Mouse (Mus musculus): ENCODE measurements around the gene Psd4. TPM values are rescaled to one million over a fixed set of nuclear protein-coding genes. Genes with fewer than 3 reads are reported as not detected.

The Psd4 gene
- polyA plus RNA-seq, 1 experiment from 2014 or later = 5.4 TPM

DNA sequence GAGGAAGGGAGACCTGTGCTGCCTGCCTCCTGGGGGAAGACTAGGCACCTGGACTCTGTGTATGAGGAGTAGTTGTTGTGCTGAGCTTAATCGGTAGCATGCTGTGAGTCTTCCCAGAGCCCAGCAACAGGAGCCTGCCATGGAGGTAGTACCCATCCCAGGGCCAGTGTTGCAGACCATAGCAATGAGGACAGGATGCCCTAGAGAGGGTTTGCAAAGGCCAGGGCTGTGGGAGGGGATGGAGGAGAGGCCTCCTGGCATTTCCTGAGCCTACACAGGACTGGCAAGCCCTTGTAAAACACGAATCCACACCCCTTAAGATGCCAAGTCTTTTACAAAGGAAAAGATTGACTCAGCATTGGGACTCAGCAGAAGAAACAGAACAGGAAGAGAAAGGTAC lies 49.7 kb downstream of the Psd4 start:
- H3K4me2 ChIP-seq (replicated peaks) = no peak overlapping the region
- WGBS = 7% methylated on average over 2 of the region's 2 CpGs
- H3K4me1 ChIP-seq = peaks cover 11% of the 10 kb centered on the region
- H3K36me3 ChIP-seq = no peaks in the 10 kb centered on the region
- H3K9ac ChIP-seq = no peak overlapping the region
- no peak overlapping the region for H3K27ac ChIP-seq (replicated peaks)
- no peak overlapping the region for H3K4me3 ChIP-seq (replicated peaks)
- H3K27me3 ChIP-seq = no peaks in the 10 kb centered on the region
- no peaks in the 10 kb centered on the region for H3K9me3 ChIP-seq (replicated peaks)
- ATAC-seq (ENCODE audit: insufficient number of reproducible peaks, low FRiP score, low TSS enrichment, low read depth) = no peak

- Histone ChIP-seq H3K27ac (replicated peaks) (no peak overlapping the region), H3K27me3 (no peaks in the 10 kb centered on the region), H3K4me2 (replicated peaks) (no peak overlapping the region), H3K9ac (no peak overlapping the region), H3K36me3 (no peaks in the 10 kb centered on the region), H3K4me3 (replicated peaks) (no peak overlapping the region), H3K4me1 (peaks cover 11% of the 10 kb centered on the region), H3K9me3 (replicated peaks) (no peaks in the 10 kb centered on the region)
- WGBS = 94% methylated on average over 4 of the region's 4 CpGs
- no peak for ATAC-seq (ENCODE audit: insufficient number of reproducible peaks, low FRiP score, low TSS enrichment, low read depth)
These were observed 50.2 kb downstream of the Psd4 start for GRCm38 (mm10) chr2:24417564-24417963.

DNA sequence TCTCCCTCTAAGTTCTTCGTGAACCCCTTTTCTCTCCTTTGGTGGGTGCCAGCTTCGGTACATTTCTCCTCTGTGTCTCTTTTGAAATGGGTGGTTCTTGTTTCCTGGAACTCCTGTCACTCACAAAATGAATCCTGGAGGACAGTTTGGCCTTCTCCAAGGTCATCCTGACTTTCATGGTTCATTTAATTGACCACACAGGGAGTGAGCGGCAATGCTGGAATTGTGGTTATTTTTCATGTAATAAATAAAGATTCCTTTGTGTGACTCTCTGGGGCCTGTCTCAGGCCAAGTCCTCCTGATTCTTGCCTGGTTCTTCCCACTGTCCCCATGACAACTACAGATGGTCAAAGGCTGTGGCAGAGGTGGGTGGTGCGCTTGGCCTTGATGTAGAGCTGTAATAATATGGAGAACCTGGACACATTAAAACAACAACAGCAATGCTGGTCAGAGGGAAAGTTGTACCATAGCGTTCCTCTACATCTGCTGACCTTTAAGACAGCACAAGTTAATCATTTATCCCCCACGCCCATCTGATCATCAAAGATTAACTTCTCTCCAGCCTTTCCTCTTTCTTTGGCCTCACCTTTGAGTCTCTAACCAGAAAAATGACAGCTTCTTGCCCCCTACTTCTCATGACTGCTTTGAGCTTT lies 54.0 kb downstream of the Psd4 start:
- H3K4me2 ChIP-seq (replicated peaks) = no peak overlapping the region
- no peak overlapping the region for H3K9ac ChIP-seq
- H3K4me3 ChIP-seq (replicated peaks) = no peak overlapping the region
- no peaks in the 10 kb centered on the region for H3K9me3 ChIP-seq (replicated peaks)
- H3K27ac ChIP-seq (replicated peaks) = no peak overlapping the region
- 92% methylated on average over 6 of the region's 6 CpGs for WGBS
- H3K4me1 ChIP-seq = peaks cover 9% of the 10 kb centered on the region
- ATAC-seq (ENCODE audit: insufficient number of reproducible peaks, low FRiP score, low TSS enrichment, low read depth) = no peak
- H3K36me3 ChIP-seq = no peaks in the 10 kb centered on the region
- H3K27me3 ChIP-seq = no peaks in the 10 kb centered on the region

- no peak overlapping the region for H3K4me2 ChIP-seq (replicated peaks)
- H3K27ac ChIP-seq (replicated peaks) = no peak overlapping the region
- WGBS = 62% methylated on average over 3 of the region's 3 CpGs
- H3K4me3 ChIP-seq (replicated peaks) = no peak overlapping the region
- no peaks in the 10 kb centered on the region for H3K9me3 ChIP-seq (replicated peaks)
- no peaks in the 10 kb centered on the region for H3K27me3 ChIP-seq
- H3K4me1 ChIP-seq = no peaks in the 10 kb centered on the region
- ATAC-seq (ENCODE audit: insufficient number of reproducible peaks, low FRiP score, low TSS enrichment, low read depth) = no peak
- no peak overlapping the region for H3K9ac ChIP-seq
- H3K36me3 ChIP-seq = no peaks in the 10 kb centered on the region
These were observed 55.4 kb downstream of the Psd4 start for GRCm38 (mm10) chr2:24422815-24423214.

DNA sequence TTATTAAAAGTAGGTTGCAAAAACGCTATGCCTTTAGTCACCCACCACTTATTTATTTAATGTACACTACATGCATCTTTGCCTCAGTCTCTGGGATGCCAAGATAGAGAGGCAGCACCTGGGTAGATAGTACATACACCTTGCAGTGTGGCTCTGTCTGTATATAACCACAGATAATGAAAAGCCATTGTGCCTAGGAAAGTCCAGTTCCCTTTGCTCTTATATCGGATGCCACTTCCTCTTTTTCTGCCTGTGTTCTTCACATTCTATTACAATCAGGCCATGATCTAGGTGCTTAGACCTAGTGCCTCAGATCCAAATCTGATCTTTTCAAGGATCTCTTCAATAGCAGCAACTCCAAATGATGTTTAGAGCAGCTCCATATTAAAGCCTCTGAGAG lies 58.2 kb downstream of the Psd4 start:
- no peak overlapping the region for H3K9ac ChIP-seq
- H3K36me3 ChIP-seq = no peaks in the 10 kb centered on the region
- H3K27me3 ChIP-seq = no peaks in the 10 kb centered on the region
- no peak overlapping the region for H3K4me3 ChIP-seq (replicated peaks)
- H3K27ac ChIP-seq (replicated peaks) = no peak overlapping the region
- no peaks in the 10 kb centered on the region for H3K4me1 ChIP-seq
- no peak overlapping the region for H3K4me2 ChIP-seq (replicated peaks)
- H3K9me3 ChIP-seq (replicated peaks) = no peaks in the 10 kb centered on the region
- 78% methylated on average over 2 of the region's 2 CpGs for WGBS
- no peak for ATAC-seq (ENCODE audit: insufficient number of reproducible peaks, low FRiP score, low TSS enrichment, low read depth)

DNA sequence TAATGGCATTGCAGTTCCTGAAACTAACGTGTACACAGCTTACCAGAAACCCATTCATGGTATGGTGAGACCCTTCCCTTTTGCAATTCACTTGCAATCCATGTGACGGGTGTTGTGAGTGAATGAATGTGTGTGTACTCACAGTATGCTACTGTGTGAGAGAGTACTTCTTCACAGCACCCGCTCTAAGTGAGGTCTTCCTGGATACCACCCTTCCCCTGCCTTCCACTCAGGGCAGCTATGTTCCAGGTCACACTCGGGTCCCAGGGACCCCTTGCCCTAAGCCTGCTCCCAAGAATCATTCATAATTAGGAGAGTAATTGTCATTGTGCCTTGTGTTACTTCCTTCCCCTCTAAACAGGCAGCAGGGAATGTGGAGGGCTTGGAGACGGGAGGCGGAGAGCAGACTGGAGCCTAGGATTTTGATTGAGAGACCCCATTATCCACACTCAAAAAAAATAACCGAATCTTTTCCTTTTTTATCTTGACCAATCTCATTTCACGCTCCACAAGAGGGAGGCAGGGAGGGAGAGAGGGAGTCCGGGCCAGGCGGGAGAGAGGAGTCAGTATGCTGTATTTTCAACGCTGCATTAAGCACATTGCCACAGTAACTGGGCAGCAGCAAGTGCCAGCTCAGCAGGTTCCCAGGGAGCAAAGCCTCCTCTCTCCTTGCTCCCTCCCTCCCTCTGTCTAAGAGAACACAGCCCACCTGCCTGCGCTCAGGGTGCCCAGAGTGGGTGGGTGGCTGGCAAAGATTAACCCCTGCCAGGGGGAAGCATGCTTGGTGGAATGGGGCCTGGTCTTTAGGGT lies 60.7 kb downstream of the Psd4 start:
- Histone ChIP-seq H3K27ac (replicated peaks) (no peak overlapping the region), H3K9me3 (replicated peaks) (no peaks in the 10 kb centered on the region), H3K4me3 (replicated peaks) (no peak overlapping the region), H3K27me3 (no peaks in the 10 kb centered on the region), H3K4me1 (no peaks in the 10 kb centered on the region), H3K36me3 (no peaks in the 10 kb centered on the region), H3K4me2 (replicated peaks) (no peak overlapping the region), H3K9ac (no peak overlapping the region)
- 35% methylated on average over 12 of the region's 12 CpGs for WGBS
- ATAC-seq (ENCODE audit: insufficient number of reproducible peaks, low FRiP score, low TSS enrichment, low read depth) = no peak

DNA sequence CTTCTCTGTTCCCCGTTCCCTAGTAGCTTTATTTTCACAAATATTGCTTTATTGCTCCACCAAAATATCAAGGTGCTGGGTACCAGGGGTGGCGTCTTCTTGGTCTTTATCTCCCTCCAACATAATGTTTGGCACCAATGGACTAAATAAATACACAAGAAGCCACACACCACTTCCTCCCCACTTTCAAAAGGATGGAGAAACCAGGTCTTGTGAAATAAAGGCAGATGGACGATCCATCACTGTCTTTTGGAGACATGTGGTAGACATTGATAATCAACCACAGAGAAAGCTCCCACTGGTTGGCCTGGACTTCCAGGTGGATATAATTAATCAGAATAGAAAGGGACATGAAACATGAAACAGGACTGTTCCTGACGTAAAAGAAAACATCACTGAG lies 62.4 kb downstream of the Psd4 start:
- H3K4me3 ChIP-seq (replicated peaks) = no peak overlapping the region
- no peaks in the 10 kb centered on the region for H3K27me3 ChIP-seq
- no peaks in the 10 kb centered on the region for H3K4me1 ChIP-seq
- no peak overlapping the region for H3K4me2 ChIP-seq (replicated peaks)
- WGBS = 73% methylated on average over 4 of the region's 4 CpGs
- ATAC-seq (ENCODE audit: insufficient number of reproducible peaks, low FRiP score, low TSS enrichment, low read depth) = no peak
- H3K27ac ChIP-seq (replicated peaks) = no peak overlapping the region
- H3K9me3 ChIP-seq (replicated peaks) = no peaks in the 10 kb centered on the region
- no peaks in the 10 kb centered on the region for H3K36me3 ChIP-seq
- no peak overlapping the region for H3K9ac ChIP-seq

GRCm38 (mm10) chr2:24434670-24435069 lies 67.3 kb downstream of the Psd4 start:
- no peaks in the 10 kb centered on the region for H3K36me3 ChIP-seq
- no peak for ATAC-seq (ENCODE audit: insufficient number of reproducible peaks, low FRiP score, low TSS enrichment, low read depth)
- H3K27ac ChIP-seq (replicated peaks) = no peak overlapping the region
- H3K4me1 ChIP-seq = no peaks in the 10 kb centered on the region
- no peaks in the 10 kb centered on the region for H3K9me3 ChIP-seq (replicated peaks)
- no peak overlapping the region for H3K4me3 ChIP-seq (replicated peaks)
- WGBS = 77% methylated on average over 2 of the region's 2 CpGs
- H3K4me2 ChIP-seq (replicated peaks) = no peak overlapping the region
- H3K27me3 ChIP-seq = no peaks in the 10 kb centered on the region
- no peak overlapping the region for H3K9ac ChIP-seq

DNA sequence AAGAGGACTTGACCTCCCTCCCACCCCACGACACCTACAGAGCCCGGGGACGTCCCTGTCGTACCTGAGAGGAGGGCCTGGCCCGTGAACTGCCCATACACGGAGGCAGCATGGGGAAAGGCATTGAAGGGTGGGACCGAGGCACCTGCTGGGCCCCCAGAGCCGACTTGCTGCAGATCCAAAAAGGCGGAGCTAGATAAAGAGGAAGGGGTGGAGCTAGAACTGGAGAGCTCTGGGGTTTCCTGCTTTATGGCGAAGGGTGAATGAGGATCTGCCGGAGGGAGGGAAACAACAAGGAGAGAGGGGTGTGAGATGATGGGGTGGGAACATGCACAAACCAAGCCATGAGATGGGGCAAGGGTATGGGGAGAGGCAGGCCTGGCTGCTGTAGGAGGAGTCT lies 68.3 kb downstream of the Psd4 start:
- Histone ChIP-seq H3K4me3 (replicated peaks) (no peak overlapping the region), H3K4me2 (replicated peaks) (no peak overlapping the region), H3K27me3 (no peaks in the 10 kb centered on the region), H3K9ac (no peak overlapping the region), H3K27ac (replicated peaks) (no peak overlapping the region), H3K4me1 (no peaks in the 10 kb centered on the region), H3K9me3 (replicated peaks) (no peaks in the 10 kb centered on the region), H3K36me3 (no peaks in the 10 kb centered on the region)
- ATAC-seq (ENCODE audit: insufficient number of reproducible peaks, low FRiP score, low TSS enrichment, low read depth) = no peak
- WGBS = 79% methylated on average over 11 of the region's 11 CpGs

DNA sequence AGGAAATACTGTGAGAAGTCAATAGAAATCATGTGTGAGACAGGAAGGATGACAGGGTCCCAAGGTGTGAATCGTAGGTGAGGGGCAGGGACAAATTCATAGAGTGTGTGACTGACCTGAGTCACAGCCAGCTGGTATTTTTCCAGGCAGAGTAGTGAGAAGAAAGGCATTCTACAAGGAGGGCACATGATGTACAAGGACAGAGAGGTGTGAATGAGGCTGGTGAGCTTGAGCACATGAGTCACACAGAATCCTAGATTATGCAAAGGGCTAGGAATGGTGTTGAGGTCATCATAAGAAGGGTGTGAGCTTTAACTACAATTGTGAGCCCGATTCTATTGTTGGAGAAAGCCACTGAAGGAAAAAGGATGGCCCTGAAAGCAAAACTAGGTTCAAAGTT lies 72.7 kb downstream of the Psd4 start:
- Histone ChIP-seq H3K4me2 (replicated peaks) (no peak overlapping the region), H3K4me3 (replicated peaks) (no peak overlapping the region), H3K27ac (replicated peaks) (no peak overlapping the region), H3K9ac (no peak overlapping the region), H3K9me3 (replicated peaks) (no peaks in the 10 kb centered on the region), H3K27me3 (no peaks in the 10 kb centered on the region), H3K4me1 (no peaks in the 10 kb centered on the region), H3K36me3 (no peaks in the 10 kb centered on the region)
- WGBS = 77% methylated on average over 2 of the region's 2 CpGs
- ATAC-seq (ENCODE audit: insufficient number of reproducible peaks, low FRiP score, low TSS enrichment, low read depth) = no peak

- Histone ChIP-seq H3K27ac (replicated peaks) (no peak overlapping the region), H3K9me3 (replicated peaks) (no peaks in the 10 kb centered on the region), H3K4me1 (no peaks in the 10 kb centered on the region), H3K27me3 (no peaks in the 10 kb centered on the region), H3K4me2 (replicated peaks) (no peak overlapping the region), H3K36me3 (no peaks in the 10 kb centered on the region), H3K9ac (no peak overlapping the region), H3K4me3 (replicated peaks) (no peak overlapping the region)
- ATAC-seq (ENCODE audit: insufficient number of reproducible peaks, low FRiP score, low TSS enrichment, low read depth) = no peak
These were observed 74.5 kb downstream of the Psd4 start for GRCm38 (mm10) chr2:24441899-24442298.

Data from embryonic facial prominence, embryonic 15.5 days (tissue).